Mouse (Mus musculus) hindbrain, embryonic 10.5 days (tissue): Measurements from ENCODE around the gene Slc7a6. TPM values are rescaled to one million over a fixed set of nuclear protein-coding genes. Genes with fewer than 3 reads are reported as not detected.
A peak's percentile ranks its signal among the peaks of the same experiment; 100 is the strongest.

ENCODE experiments used
- DNase-seq: peaks from one replicate; pipeline ENCODE4 v3.0.0-alpha.2; 2017; ENCODE audit warnings: low spot score
- H3K27ac ChIP-seq: fragments of 300-500 bp; sonication (generic); 2 replicates; pipeline ENCODE4 v1.5.1; 2016; ENCODE audit warnings: mild to moderate bottlenecking, moderate library complexity
- H3K27me3 ChIP-seq: fragments of 300-500 bp; sonication (generic); 2 replicates; pipeline ENCODE4 v1.6.1; 2016; ENCODE audit warnings: mild to moderate bottlenecking; ENCODE audit not compliant: poor library complexity, insufficient read depth, severe bottlenecking
- H3K36me3 ChIP-seq: fragments of 300-500 bp; sonication (generic); 2 replicates; pipeline ENCODE4 v1.6.1; 2016; ENCODE audit warnings: mild to moderate bottlenecking, moderate library complexity
- H3K4me1 ChIP-seq: fragments of 300-500 bp; sonication (generic); replicated peaks from 2 replicates; pipeline ENCODE4 v1.6.1; 2016; ENCODE audit warnings: mild to moderate bottlenecking
- H3K4me3 ChIP-seq: fragments of 300-500 bp; sonication (generic); 2 replicates; pipeline ENCODE4 v1.5.1; 2016; ENCODE audit warnings: mild to moderate bottlenecking, moderate library complexity
- H3K9me3 ChIP-seq: fragments of 300-500 bp; sonication (generic); 2 replicates; pipeline ENCODE4 v1.6.1; 2016; ENCODE audit warnings: mild to moderate bottlenecking, moderate library complexity
- WGBS: fragments of 180-500 bp; shearing (Covaris S2); methylation state at CpG from one replicate; pipeline ENCODE4 v1.1.7; 2016; 5-methylcytosine and 5-hydroxymethylcytosine counted together
- polyA plus RNA-seq: library from polyadenylated mRNA; unstranded; fragments of >200 nt; fragmentation: Nextera tagmentation; extraction: Ambion mirVana; gene quantifications from 2 replicates; pipeline ENCODE4 v1.2.1, GENCODE M21; 2016

Slc7a6 gene
- 66.1 and 71.9 TPM in 2 replicates for polyA plus RNA-seq

GRCm38 (mm10) chr8:106168356-106169016 is at the start of gene Slc7a6:
Gene Slc7a6, plus strand, starts transcription at chr8:106168857.
- Histone ChIP-seq H3K4me3 (peak within 1 kb of the TSS; percentile 94), H3K4me1 (peaks cover 14% of the 10 kb centered on the region), H3K9me3 (no peaks in the 10 kb centered on the region), H3K27me3 (no peaks in the 10 kb centered on the region), H3K27ac (peak within 1 kb of the TSS; percentile 97), H3K36me3 (peaks cover 25% of the 10 kb centered on the region)
- peak; percentile 84 for DNase-seq
- WGBS: under 1% methylated on average over 59 of the region's 59 CpGs

GRCm38 (mm10) chr8:106123443-106123842 is 45.2 kb upstream of the Slc7a6 start:
- 90% methylated on average over 3 of the region's 3 CpGs for WGBS
- peaks cover 65% of the 10 kb centered on the region for H3K36me3 ChIP-seq
- DNase-seq: no peak

GRCm38 (mm10) chr8:106126055-106126454 is 42.6 kb upstream of the Slc7a6 start:
- no peaks in the 10 kb centered on the region for H3K4me1 ChIP-seq
- peaks cover 70% of the 10 kb centered on the region for H3K36me3 ChIP-seq
- DNase-seq: no peak
- no peaks in the 10 kb centered on the region for H3K27me3 ChIP-seq
- 86% methylated on average over 1 of the region's 1 CpGs for WGBS
- no peak overlapping the region for H3K27ac ChIP-seq
- H3K9me3 ChIP-seq: no peaks in the 10 kb centered on the region
- H3K4me3 ChIP-seq: no peak overlapping the region

More at GRCm38 (mm10) chr8:106123443-106123842, 45.2 kb upstream of the Slc7a6 start:
- Histone ChIP-seq H3K27ac (no peak overlapping the region), H3K4me3 (no peak overlapping the region), H3K4me1 (no peaks in the 10 kb centered on the region), H3K27me3 (no peaks in the 10 kb centered on the region), H3K9me3 (no peaks in the 10 kb centered on the region)

- WGBS: 72% methylated on average over 3 of the region's 3 CpGs
These were observed 41.6 kb upstream of the Slc7a6 start for GRCm38 (mm10) chr8:106127054-106127453.

GRCm38 (mm10) chr8:106127882-106128410 is 40.7 kb upstream of the Slc7a6 start:
- H3K4me1 ChIP-seq: no peaks in the 10 kb centered on the region
- H3K27ac ChIP-seq: no peak overlapping the region
- no peak overlapping the region for H3K4me3 ChIP-seq
- no peaks in the 10 kb centered on the region for H3K9me3 ChIP-seq
- peaks cover 9% of the 10 kb centered on the region for H3K27me3 ChIP-seq
- H3K36me3 ChIP-seq: peaks cover 82% of the 10 kb centered on the region
- WGBS: 90% methylated on average over 10 of the region's 10 CpGs
- no peak for DNase-seq

More at GRCm38 (mm10) chr8:106127054-106127453, 41.6 kb upstream of the Slc7a6 start:
- no peaks in the 10 kb centered on the region for H3K4me1 ChIP-seq
- no peak overlapping the region for H3K27ac ChIP-seq
- no peak for DNase-seq
- H3K4me3 ChIP-seq: no peak overlapping the region
- H3K9me3 ChIP-seq: no peaks in the 10 kb centered on the region
- H3K27me3 ChIP-seq: no peaks in the 10 kb centered on the region
- peaks cover 73% of the 10 kb centered on the region for H3K36me3 ChIP-seq

- no peak overlapping the region for H3K27ac ChIP-seq
- H3K4me1 ChIP-seq: no peaks in the 10 kb centered on the region
- H3K4me3 ChIP-seq: no peak overlapping the region
- no peak for DNase-seq
- peaks cover 80% of the 10 kb centered on the region for H3K36me3 ChIP-seq
- H3K27me3 ChIP-seq: peaks cover 23% of the 10 kb centered on the region
- H3K9me3 ChIP-seq: no peaks in the 10 kb centered on the region
These were observed 39.3 kb upstream of the Slc7a6 start for GRCm38 (mm10) chr8:106129232-106129930.

GRCm38 (mm10) chr8:106129997-106130396 is 38.7 kb upstream of the Slc7a6 start:
- H3K27me3 ChIP-seq: peaks cover 29% of the 10 kb centered on the region
- H3K4me1 ChIP-seq: 0 out of 2 replicates have a peak, but pooled peaks cover 3% of the 10 kb centered on the region
- no peak overlapping the region for H3K27ac ChIP-seq
- no peak for DNase-seq
- no peaks in the 10 kb centered on the region for H3K9me3 ChIP-seq
- 81% methylated on average over 2 of the region's 2 CpGs for WGBS
- no peak overlapping the region for H3K4me3 ChIP-seq
- H3K36me3 ChIP-seq: peaks cover 75% of the 10 kb centered on the region

GRCm38 (mm10) chr8:106130505-106130904 is 38.2 kb upstream of the Slc7a6 start:
- Histone ChIP-seq H3K36me3 (peaks cover 73% of the 10 kb centered on the region), H3K27me3 (peaks cover 34% of the 10 kb centered on the region), H3K9me3 (no peaks in the 10 kb centered on the region), H3K4me1 (peaks cover 8% of the 10 kb centered on the region; the same call in 1 of the 2 replicates), H3K4me3 (no peak overlapping the region), H3K27ac (no peak overlapping the region)
- no peak for DNase-seq
- 83% methylated on average over 2 of the region's 2 CpGs for WGBS

GRCm38 (mm10) chr8:106131021-106131420 is 37.6 kb upstream of the Slc7a6 start:
- DNase-seq: no peak
- peaks cover 39% of the 10 kb centered on the region for H3K27me3 ChIP-seq
- H3K4me1 ChIP-seq: peaks cover 14% of the 10 kb centered on the region
- H3K36me3 ChIP-seq: peaks cover 67% of the 10 kb centered on the region
- WGBS: 87% methylated on average over 4 of the region's 4 CpGs
- H3K9me3 ChIP-seq: no peaks in the 10 kb centered on the region
- H3K27ac ChIP-seq: no peak overlapping the region
- no peak overlapping the region for H3K4me3 ChIP-seq

- Histone ChIP-seq H3K9me3 (no peaks in the 10 kb centered on the region), H3K4me3 (no peak overlapping the region), H3K36me3 (peaks cover 66% of the 10 kb centered on the region), H3K4me1 (peaks cover 20% of the 10 kb centered on the region), H3K27me3 (peaks cover 46% of the 10 kb centered on the region), H3K27ac (no peak overlapping the region)
- DNase-seq: no peak
- WGBS: 91% methylated on average over 7 of the region's 7 CpGs
These were observed 37.0 kb upstream of the Slc7a6 start for GRCm38 (mm10) chr8:106131488-106132222.

GRCm38 (mm10) chr8:106132356-106132755 is 36.3 kb upstream of the Slc7a6 start:
- peaks cover 27% of the 10 kb centered on the region for H3K4me1 ChIP-seq
- H3K27me3 ChIP-seq: peaks cover 53% of the 10 kb centered on the region
- peaks cover 60% of the 10 kb centered on the region for H3K36me3 ChIP-seq
- DNase-seq: no peak
- H3K27ac ChIP-seq: no peak overlapping the region
- 91% methylated on average over 11 of the region's 11 CpGs for WGBS
- no peaks in the 10 kb centered on the region for H3K9me3 ChIP-seq
- H3K4me3 ChIP-seq: no peak overlapping the region

GRCm38 (mm10) chr8:106133526-106133925 is 35.1 kb upstream of the Slc7a6 start:
- WGBS: 71% methylated on average over 13 of the region's 13 CpGs
- Histone ChIP-seq H3K36me3 (peaks cover 49% of the 10 kb centered on the region), H3K27ac (no peak overlapping the region), H3K27me3 (peaks cover 64% of the 10 kb centered on the region), H3K4me3 (no peak overlapping the region), H3K4me1 (peaks cover 39% of the 10 kb centered on the region), H3K9me3 (no peaks in the 10 kb centered on the region)
- DNase-seq: no peak
